Mouse (Mus musculus): ENCODE results near the gene Gdf15. TPM values are rescaled to one million over a fixed set of nuclear protein-coding genes. Genes with fewer than 3 reads are reported as not detected.

Gene Gdf15
- polyA plus RNA-seq, 1 experiment: 5.5 TPM

DNA sequence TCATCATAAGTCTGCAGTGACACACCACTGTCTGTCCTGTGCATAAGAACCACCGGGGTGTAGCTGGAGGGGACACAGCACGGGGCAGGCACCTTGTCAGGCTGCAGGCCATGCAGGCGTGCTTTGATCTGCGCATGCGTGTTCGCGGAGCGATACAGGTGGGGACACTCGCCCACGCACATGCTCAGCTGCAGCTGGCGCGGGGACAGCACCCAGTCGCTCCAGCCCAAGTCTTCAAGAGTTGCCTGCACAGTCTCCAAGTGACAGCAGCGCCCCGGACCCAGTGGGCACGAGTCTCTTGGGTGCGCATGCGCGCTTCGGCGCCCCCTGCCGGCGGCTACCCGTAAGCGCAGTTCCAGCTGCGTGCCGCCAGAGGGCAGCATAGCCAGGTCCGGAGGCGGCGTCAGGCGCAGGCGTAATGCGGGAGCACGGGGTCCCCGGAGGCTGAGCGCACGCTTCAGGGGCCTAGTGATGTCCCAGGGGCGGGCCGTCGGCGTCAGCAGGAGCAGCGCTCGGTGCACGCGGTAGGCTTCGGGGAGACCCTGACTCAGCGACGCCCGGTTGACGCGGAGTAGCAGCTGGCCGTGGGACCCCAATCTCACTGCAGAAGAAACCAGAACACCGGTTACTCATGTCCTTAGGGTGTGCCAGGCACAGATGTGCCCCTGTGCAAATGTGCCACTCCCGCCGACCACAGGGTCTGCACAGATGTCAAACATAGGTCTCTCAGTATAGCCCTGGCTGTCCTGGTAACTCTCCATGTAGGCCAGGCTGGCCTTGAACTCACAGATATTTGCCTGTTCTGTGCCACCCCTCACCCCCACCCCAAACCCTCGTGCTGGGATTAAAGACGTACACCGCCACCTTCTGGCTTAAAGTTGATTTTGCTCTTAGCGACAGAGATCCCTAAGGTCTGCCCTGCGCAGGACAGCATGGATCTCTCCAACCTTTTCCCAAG lies 2.4 kb downstream of the Gdf15 start:
- DNase-seq (ENCODE audit: low read depth): no peak

- no peak for DNase-seq (ENCODE audit: low read depth)
Measured at GRCm38 (mm10) chr8:70628986-70629490, 3.2 kb downstream of the Gdf15 start.

- DNase-seq (ENCODE audit: low read depth): no peak
Measured at GRCm38 (mm10) chr8:70627041-70627440, 5.2 kb downstream of the Gdf15 start.

DNA sequence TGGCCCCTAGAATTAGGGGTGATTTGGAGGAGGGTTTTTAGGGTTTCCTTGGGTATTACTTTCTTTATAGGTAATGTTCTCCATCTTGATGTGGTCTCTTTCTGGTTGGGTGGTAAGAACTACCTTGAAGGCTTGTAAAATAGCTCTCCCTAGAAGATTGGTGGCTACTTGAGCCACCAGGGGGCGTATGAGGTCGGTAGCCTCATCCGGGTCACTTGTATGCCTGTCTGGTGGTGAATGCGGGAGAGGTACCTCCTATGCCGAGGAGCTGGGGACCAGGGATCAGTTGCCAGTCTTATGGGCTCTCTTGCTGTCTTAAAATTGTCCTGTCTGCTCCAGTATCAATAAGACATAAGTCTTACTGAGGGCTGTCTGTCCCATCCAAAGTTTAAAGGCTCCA lies 7.2 kb downstream of the Gdf15 start:
- no peak for DNase-seq (ENCODE audit: low read depth)

- no peak for DNase-seq (ENCODE audit: low read depth)
Measured at GRCm38 (mm10) chr8:70622220-70622619, 10.0 kb downstream of the Gdf15 start.

GRCm38 (mm10) chr8:70618888-70619334 lies 13.3 kb downstream of the Gdf15 start:
- DNase-seq (ENCODE audit: low read depth): no peak

DNA sequence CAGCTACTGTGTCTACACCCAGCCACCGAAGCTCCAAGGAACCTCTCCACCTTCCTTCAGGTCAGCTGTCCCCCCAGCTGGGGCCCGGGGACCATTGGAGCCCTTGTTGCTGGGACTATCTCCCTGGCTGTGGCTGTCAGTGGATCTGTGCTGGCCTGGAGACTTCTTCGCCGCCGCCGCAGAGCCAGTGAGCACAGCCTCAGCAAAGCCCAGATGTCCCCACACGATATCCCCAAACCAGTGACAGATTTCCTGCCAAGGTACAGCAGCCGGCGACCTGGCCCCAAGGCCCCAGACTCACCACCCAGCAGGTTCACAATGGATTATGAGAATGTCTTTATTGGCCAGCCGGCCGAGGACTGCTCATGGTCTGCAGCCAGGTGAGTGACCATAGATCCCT lies 14.3 kb downstream of the Gdf15 start:
- DNase-seq (ENCODE audit: low read depth): no peak

- DNase-seq (ENCODE audit: low read depth): no peak
Measured at GRCm38 (mm10) chr8:70616645-70617044, 15.6 kb downstream of the Gdf15 start.

DNA sequence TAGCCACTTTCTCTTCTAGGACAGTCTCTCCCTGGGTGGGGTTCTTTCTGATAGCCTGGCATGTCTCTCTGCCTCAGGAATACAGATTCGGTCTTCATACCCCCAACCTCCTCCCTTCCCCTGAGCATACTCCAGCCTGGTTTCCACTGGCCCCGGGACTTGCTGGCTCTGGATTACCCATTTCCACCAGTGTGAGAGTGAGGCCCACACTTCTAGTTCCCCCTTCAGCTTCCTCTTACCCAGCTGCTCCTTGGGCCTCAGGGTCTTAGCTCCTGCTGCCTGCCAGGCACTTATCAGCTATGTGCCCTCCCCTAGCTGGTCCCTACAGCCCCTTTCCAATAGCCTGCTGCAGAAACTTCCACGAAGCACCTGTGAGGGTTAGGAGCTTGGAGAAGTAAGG lies 16.4 kb downstream of the Gdf15 start, which contains the start of gene Lrrc25:
Lrrc25 (plus strand) TSS at position 262 of the 400 bp plus-strand sequence.
- no peak for DNase-seq (ENCODE audit: low read depth)

GRCm38 (mm10) chr8:70615281-70615680 lies 17.0 kb downstream of the Gdf15 start:
- DNase-seq (ENCODE audit: low read depth): no peak

GRCm38 (mm10) chr8:70614469-70614868 lies 17.8 kb downstream of the Gdf15 start:
- DNase-seq (ENCODE audit: low read depth): no peak

DNA sequence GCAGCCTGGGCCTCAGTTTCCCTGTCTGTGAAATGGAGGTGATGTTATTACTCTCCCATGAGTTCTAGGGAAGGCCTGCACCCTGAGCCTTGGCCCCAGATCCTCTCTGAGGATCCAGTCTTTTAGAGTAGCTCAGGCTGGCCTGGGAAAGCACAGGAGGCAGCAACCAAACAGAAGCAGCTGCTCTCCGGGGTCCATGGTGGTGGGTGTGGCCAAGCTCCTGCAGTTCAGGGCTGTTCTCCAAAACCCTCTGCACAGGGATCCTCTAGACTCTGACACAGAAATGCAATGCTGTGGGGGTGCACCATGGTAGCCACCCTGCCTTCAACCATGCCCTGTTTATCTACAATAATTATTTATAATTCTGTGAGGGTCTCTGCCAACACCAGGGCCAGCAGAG lies 18.5 kb downstream of the Gdf15 start:
- DNase-seq (ENCODE audit: low read depth): no peak

DNA sequence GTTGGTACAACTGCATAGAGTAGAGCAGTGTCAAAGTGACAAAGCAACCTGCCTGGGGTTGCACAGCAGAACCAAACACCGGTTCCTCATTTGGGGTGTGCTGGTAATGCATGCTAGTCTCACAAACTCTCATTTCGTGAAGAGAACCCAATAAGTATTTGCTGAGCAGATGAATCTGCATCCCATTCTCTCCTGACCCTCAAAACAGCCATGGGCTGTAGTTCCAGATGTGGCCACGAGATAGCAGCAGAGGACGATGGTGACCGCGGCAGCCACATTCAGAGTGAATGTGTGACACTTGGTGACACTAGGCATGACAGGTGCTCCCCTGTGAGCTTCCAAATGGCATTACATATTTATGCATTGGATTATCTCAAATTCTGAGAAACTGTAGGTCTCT lies 20.4 kb downstream of the Gdf15 start:
- DNase-seq (ENCODE audit: low read depth): no peak

GRCm38 (mm10) chr8:70610796-70611771 lies 21.2 kb downstream of the Gdf15 start:
- DNase-seq (ENCODE audit: low read depth): no peak

DNA sequence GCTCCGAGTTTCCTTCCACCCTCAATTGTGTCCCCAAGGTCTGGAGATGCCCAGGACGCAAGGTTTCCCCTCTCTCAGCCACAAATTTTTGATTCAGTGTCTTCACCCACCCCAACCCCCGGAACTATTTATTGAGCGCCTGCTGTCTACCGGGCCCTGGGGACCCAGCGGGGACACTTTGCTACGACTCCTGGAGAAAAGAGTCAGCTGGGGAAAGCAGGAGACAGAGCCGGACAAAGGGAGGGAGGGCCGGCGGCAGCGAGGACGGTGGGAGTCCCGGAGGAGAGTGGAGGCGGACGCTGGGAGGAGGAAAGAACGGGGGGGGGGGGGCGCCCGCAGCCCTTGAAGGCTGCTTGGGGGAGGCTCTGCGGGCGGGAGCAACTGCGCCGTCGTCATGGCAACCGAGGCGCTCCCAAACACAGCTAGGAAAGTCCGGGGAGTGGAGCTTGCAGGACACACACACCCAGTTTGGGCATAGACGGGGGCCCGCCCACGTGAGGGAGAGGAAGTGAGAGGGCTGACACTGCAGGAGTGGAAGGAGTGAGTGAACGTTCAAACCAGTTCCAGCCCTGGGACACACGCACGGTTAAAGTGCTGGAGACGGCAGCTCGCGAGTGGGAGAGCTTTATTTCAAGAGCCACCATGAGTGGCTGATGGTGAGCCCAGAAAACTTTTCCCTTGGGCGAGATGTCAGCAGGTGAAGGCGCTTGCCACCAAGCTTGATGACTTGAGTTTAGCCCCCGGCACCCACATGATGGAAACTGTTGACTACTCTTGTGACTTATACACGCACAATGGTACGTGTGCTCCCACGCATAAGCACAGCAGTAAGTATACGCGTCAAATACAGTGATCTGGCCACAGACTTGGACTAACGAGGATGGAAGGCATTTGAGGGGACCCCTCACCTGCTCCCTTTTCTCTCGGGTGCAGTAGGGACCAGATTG lies 22.1 kb downstream of the Gdf15 start:
- DNase-seq (ENCODE audit: low read depth): no peak

GRCm38 (mm10) chr8:70609368-70609848 lies 22.8 kb downstream of the Gdf15 start:
- no peak for DNase-seq (ENCODE audit: low read depth)

DNA sequence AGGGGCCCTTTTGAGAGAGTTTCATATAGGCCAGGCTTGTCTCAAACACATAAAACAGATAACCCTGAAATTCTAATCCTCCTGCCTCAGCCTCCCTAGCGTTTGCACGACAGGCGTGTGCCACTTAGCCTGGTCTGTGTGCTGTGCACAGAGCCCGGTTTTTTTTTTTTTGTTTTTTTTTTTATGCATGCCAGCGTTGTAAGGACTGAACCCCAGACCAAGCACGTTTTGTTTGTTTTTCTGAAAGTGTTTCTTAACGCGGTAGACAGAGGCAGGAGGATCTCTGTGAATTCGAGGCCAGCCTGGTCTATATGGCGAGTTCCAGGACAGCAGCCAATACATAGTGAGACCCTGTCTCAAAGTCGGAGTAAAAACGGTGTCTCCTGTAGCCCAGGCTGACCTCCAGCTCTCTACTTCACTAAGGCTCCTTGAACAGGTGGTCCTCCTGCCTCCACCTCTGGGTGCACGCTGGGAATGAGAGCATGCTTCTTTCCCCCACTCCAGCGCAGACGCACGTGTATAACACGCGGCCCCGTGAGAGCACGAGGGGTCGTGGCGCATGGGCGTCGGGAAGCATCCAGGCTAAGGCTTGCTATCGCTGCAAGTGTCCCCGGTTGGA lies 23.4 kb downstream of the Gdf15 start, which contains the start of gene Ssbp4:
Ssbp4 (minus strand) TSS at position 124 of the 619 bp plus-strand sequence.
- no peak for DNase-seq (ENCODE audit: low read depth)

DNA sequence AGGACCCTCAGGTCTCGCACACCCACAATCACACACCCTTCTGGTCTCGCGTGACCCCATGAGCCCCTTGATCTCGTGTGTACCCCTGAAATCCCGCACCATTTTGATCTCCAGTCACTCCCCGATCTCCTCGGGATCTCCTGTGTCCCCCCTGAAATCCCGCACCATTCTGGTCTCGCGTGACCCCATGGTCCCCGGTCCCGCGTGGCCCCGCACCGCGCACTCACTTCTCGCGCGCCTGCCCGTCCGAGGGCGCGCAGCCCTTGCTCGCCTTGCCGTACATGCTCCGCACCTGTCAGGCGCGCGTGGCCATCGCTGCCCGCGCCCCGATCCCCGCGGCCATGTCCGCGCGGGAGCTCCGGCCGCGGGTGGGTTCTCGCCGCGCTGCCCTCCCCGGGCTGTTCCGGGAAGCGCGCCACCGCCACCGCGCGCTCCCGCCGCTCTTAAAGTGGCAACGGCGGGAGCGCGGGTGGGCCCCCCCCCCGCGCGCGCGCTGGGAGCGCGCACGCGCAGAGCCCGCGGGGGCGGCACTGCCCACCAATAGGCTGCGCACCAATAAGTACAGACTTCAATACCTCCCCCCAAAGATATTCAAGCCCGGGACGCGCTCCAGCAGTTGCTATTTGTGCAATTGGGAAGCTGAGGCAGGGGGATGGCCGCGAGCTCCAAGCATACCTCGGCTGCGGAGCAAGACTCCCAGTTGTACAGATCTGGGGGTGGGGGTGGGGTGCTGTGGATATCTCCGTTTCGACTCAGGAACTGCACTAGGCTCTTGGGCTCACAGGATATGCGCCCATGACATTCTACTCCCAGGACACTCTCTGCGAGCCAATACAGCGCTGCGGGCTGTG lies 24.1 kb downstream of the Gdf15 start:
- DNase-seq (ENCODE audit: low read depth): no peak

- no peak for DNase-seq (ENCODE audit: low read depth)
Measured at GRCm38 (mm10) chr8:70607603-70607897, 24.7 kb downstream of the Gdf15 start.
